Mouse (Mus musculus): ENCODE data around the gene Rnf4.

DNA sequence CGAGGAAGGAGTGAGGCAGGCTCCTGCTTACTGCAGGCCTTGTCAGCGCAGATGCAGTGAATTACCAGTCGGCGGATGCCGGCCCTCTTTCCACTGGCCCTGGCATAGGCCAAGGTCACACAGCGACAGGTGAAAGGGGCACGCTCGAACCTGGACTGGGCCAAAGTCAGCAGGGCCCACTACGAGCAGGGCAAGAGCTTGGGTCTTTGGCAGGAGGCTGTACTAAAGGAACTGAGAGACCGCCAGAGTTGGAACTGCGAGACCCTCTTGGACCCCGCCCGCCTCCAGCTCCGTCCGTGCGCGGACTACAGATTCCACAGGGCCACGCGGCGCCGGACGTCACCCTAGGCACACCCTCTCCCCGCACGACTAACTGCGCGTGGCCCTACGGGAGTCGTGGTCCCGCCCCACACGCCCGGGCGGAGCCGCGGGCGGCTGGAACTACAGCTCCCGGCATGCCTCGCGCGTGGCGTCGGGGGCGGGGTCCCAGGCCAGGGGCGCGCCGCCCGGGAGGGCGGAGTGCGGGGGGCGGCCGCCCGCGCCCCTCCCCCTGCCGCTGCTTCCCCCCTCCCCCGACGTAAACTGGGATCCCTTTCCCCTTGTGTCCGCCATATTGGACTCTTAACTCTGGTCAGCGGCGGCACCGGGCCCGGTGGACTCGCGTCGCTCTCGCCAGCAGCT lies 33.4 kb downstream of the Rnf4 start, which contains the start of gene Fam193a:
- no peak for TF ChIP-seq CTCF (IDR thresholded peaks at IDR 0.05; ENCODE audit: low read depth)
- no peak for TF ChIP-seq EP300 (optimal IDR thresholded peaks at IDR 0.05)
